Mouse (Mus musculus): Measurements from ENCODE around the gene Ttll6. TPM values are rescaled to one million over a fixed set of nuclear protein-coding genes. Genes with fewer than 3 reads are reported as not detected.

Gene Ttll6
- polyA plus RNA-seq, 1 experiment from 2014 or later, result 0.04 TPM

GRCm38 (mm10) chr11:96202401-96203081 is 69.0 kb downstream of the Ttll6 start:
- 1% methylated on average over 14 of the region's 14 CpGs for WGBS
- Histone ChIP-seq H3K36me3 (ENCODE audit: control insufficient read depth, insufficient read depth, low read length) (no peaks in the 10 kb centered on the region), H3K27ac (replicated peaks; ENCODE audit: low read depth, low read length) (no peak overlapping the region), H3K4me3 (ENCODE audit: low read depth, low read length) (no peak overlapping the region), H3K4me2 (ENCODE audit: low read depth, severe bottlenecking) (no peak overlapping the region), H3K27me3 (ENCODE audit: control insufficient read depth, insufficient read depth, low read length) (peaks cover 95% of the 10 kb centered on the region), H3K9ac (ENCODE audit: low read length) (no peak overlapping the region), H3K9me3 (ENCODE audit: control insufficient read depth, low read length) (no peaks in the 10 kb centered on the region), H3K4me1 (ENCODE audit: control insufficient read depth, insufficient read depth, low read length) (no peaks in the 10 kb centered on the region)
- DNase-seq (ENCODE audit: low spot score), result no peak
- no peak for ATAC-seq (ENCODE audit: insufficient number of reproducible peaks, low FRiP score, low TSS enrichment, low read depth)

- under 1% methylated on average over 37 of the region's 37 CpGs for WGBS
- peak overlapping the region; percentile 11; the same call in 1 of the 2 replicates for H3K4me3 ChIP-seq (ENCODE audit: low read depth, low read length)
- peak; percentile 74 for DNase-seq (ENCODE audit: low spot score)
- no peaks in the 10 kb centered on the region for H3K9me3 ChIP-seq (ENCODE audit: control insufficient read depth, low read length)
- no peak overlapping the region for H3K4me2 ChIP-seq (ENCODE audit: low read depth, severe bottlenecking)
- H3K4me1 ChIP-seq (ENCODE audit: control insufficient read depth, insufficient read depth, low read length), result no peaks in the 10 kb centered on the region
- no peaks in the 10 kb centered on the region for H3K36me3 ChIP-seq (ENCODE audit: control insufficient read depth, insufficient read depth, low read length)
- ATAC-seq (ENCODE audit: insufficient number of reproducible peaks, low FRiP score, low TSS enrichment, low read depth), result no peak
- H3K27me3 ChIP-seq (ENCODE audit: control insufficient read depth, insufficient read depth, low read length), result peaks cover 90% of the 10 kb centered on the region
- no peak overlapping the region for H3K9ac ChIP-seq (ENCODE audit: low read length)
- no peak overlapping the region for H3K27ac ChIP-seq (replicated peaks; ENCODE audit: low read depth, low read length)
Measured at GRCm38 (mm10) chr11:96203182-96203788, 69.7 kb downstream of the Ttll6 start.

GRCm38 (mm10) chr11:96203789-96204186 is 70.2 kb downstream of the Ttll6 start:
- no peak for ATAC-seq (ENCODE audit: insufficient number of reproducible peaks, low FRiP score, low TSS enrichment, low read depth)
- Histone ChIP-seq H3K36me3 (ENCODE audit: control insufficient read depth, insufficient read depth, low read length) (no peaks in the 10 kb centered on the region), H3K4me3 (ENCODE audit: low read depth, low read length) (peak overlapping the region; percentile 11; the same call in 1 of the 2 replicates), H3K4me2 (ENCODE audit: low read depth, severe bottlenecking) (no peak overlapping the region), H3K27ac (replicated peaks; ENCODE audit: low read depth, low read length) (no peak overlapping the region), H3K9ac (ENCODE audit: low read length) (no peak overlapping the region), H3K4me1 (ENCODE audit: control insufficient read depth, insufficient read depth, low read length) (no peaks in the 10 kb centered on the region), H3K27me3 (ENCODE audit: control insufficient read depth, insufficient read depth, low read length) (peaks cover 89% of the 10 kb centered on the region), H3K9me3 (ENCODE audit: control insufficient read depth, low read length) (no peaks in the 10 kb centered on the region)
- DNase-seq (ENCODE audit: low spot score), result no peak
- under 1% methylated on average over 16 of the region's 16 CpGs for WGBS

DNA sequence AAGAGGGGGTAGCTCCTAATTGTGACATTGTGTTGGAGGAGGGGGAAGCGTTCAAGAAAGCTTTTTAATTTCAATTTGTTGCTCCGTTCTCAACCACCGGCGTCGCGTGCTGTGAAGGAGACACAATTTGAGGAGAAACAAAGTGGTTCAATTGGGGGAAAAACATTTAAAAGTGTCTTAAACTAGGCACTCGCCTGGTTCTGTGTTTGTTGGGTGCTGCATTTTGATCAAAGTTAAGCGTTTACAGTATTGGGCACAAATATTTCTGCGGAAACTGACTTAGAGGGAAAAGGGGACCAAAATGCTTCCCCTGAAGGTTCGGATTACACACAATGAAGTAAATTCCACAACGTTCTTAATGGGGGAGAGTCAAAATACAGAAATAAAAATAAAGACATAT is 70.8 kb downstream of the Ttll6 start:
- H3K36me3 ChIP-seq (ENCODE audit: control insufficient read depth, insufficient read depth, low read length), result no peaks in the 10 kb centered on the region
- H3K27ac ChIP-seq (replicated peaks; ENCODE audit: low read depth, low read length), result no peak overlapping the region
- ATAC-seq (ENCODE audit: insufficient number of reproducible peaks, low FRiP score, low TSS enrichment, low read depth) (no peak), DNase-seq (ENCODE audit: low spot score) (no peak)
- H3K4me3 ChIP-seq (ENCODE audit: low read depth, low read length), result no peak overlapping the region
- H3K4me1 ChIP-seq (ENCODE audit: control insufficient read depth, insufficient read depth, low read length), result no peaks in the 10 kb centered on the region
- WGBS, result under 1% methylated on average over 11 of the region's 11 CpGs
- H3K9ac ChIP-seq (ENCODE audit: low read length), result no peak overlapping the region
- no peak overlapping the region for H3K4me2 ChIP-seq (ENCODE audit: low read depth, severe bottlenecking)
- no peaks in the 10 kb centered on the region for H3K9me3 ChIP-seq (ENCODE audit: control insufficient read depth, low read length)
- peaks cover 86% of the 10 kb centered on the region for H3K27me3 ChIP-seq (ENCODE audit: control insufficient read depth, insufficient read depth, low read length)

DNA sequence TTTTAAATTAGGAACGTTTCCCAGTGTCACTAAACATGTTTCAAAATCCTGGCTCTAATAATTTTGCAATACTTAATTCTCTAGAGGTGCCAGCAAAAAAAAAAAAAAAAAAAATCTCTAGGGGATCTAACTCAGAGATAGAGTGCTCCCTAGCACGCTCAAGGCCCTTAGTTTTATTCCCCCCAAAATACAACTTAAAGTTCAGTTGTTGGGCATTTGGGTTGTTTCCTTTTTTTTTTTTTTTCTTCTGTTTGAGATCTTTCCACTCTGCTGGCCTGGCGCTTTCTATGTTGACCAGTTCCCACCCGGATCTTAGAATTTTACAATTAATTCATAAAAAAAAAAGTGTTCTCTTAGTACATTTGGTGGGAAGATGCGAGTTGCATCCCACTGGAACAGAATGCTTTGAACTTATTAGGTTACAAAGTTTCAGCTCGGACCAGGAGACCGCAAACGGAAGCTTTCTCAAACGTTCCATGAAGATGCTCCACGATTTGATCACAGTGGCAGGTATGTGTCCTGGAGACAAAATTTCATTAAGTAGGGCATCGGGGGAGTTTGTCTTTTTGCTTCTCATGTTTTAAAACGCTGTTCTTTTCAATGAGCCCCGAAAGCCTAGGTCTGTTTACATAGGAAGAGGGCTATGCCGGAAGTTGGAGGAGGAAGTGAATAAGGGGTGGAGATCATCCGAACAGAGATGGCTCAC is 72.0 kb downstream of the Ttll6 start:
- Histone ChIP-seq H3K9ac (ENCODE audit: low read length) (no peak overlapping the region), H3K27ac (replicated peaks; ENCODE audit: low read depth, low read length) (no peak overlapping the region), H3K4me1 (ENCODE audit: control insufficient read depth, insufficient read depth, low read length) (no peaks in the 10 kb centered on the region), H3K4me3 (ENCODE audit: low read depth, low read length) (no peak overlapping the region), H3K4me2 (ENCODE audit: low read depth, severe bottlenecking) (no peak overlapping the region), H3K36me3 (ENCODE audit: control insufficient read depth, insufficient read depth, low read length) (no peaks in the 10 kb centered on the region), H3K27me3 (ENCODE audit: control insufficient read depth, insufficient read depth, low read length) (peaks cover 74% of the 10 kb centered on the region), H3K9me3 (ENCODE audit: control insufficient read depth, low read length) (no peaks in the 10 kb centered on the region)
- whole genome bisulfite sequencing, result 2% methylated on average over 15 of the region's 15 CpGs
- DNase-seq (ENCODE audit: low spot score), result no peak
- ATAC-seq (ENCODE audit: insufficient number of reproducible peaks, low FRiP score, low TSS enrichment, low read depth), result no peak

Other genes with a start within 250 kb of the Ttll6 start
- gene B4galnt2, start 218.9 kb upstream of the Ttll6 start, polyA plus RNA-seq (2014; fragmentation: Nextera tagmentation; extraction: Ambion mirVana), result not detected in 2 replicates
- 106 and 116 TPM in 2 replicates for gene Igf2bp1, start 127.8 kb upstream of the Ttll6 start, polyA plus RNA-seq (2014; fragmentation: Nextera tagmentation; extraction: Ambion mirVana)
- gene Gip, start 109.2 kb upstream of the Ttll6 start, polyA plus RNA-seq (2014; fragmentation: Nextera tagmentation; extraction: Ambion mirVana), result not detected in 2 replicates
- gene Snf8, start 98.9 kb upstream of the Ttll6 start, polyA plus RNA-seq (2014; fragmentation: Nextera tagmentation; extraction: Ambion mirVana), result 38.3 and 39.1 TPM in 2 replicates
- gene Ube2z, start 68.4 kb upstream of the Ttll6 start, polyA plus RNA-seq (2014; fragmentation: Nextera tagmentation; extraction: Ambion mirVana), result 31.1 and 35.4 TPM in 2 replicates
- gene Atp5g1, start 58.1 kb upstream of the Ttll6 start, polyA plus RNA-seq (2014; fragmentation: Nextera tagmentation; extraction: Ambion mirVana), result 530 and 535 TPM in 2 replicates
- gene Calcoco2, start 21.8 kb upstream of the Ttll6 start, polyA plus RNA-seq (2014; fragmentation: Nextera tagmentation; extraction: Ambion mirVana), result not detected in 2 replicates
- 0.09 TPM in 1 of 2 replicates, not detected in the other for gene Hoxb13, start 60.5 kb downstream of the Ttll6 start, polyA plus RNA-seq (2014; fragmentation: Nextera tagmentation; extraction: Ambion mirVana)
- 1.7 and 1.8 TPM in 2 replicates for gene Hoxb9, start 137.7 kb downstream of the Ttll6 start, polyA plus RNA-seq (2014; fragmentation: Nextera tagmentation; extraction: Ambion mirVana)
- 0.38 and 0.89 TPM in 2 replicates for gene Hoxb8, start 148.1 kb downstream of the Ttll6 start, polyA plus RNA-seq (2014; fragmentation: Nextera tagmentation; extraction: Ambion mirVana)
- 3.7 and 4.3 TPM in 2 replicates for gene Hoxb7, start 152.8 kb downstream of the Ttll6 start, polyA plus RNA-seq (2014; fragmentation: Nextera tagmentation; extraction: Ambion mirVana)
- 1.9 and 2.8 TPM in 2 replicates for gene Hoxb6, start 158.7 kb downstream of the Ttll6 start, polyA plus RNA-seq (2014; fragmentation: Nextera tagmentation; extraction: Ambion mirVana)
- gene Hoxb5, start 169.6 kb downstream of the Ttll6 start, polyA plus RNA-seq (2014; fragmentation: Nextera tagmentation; extraction: Ambion mirVana), result 2.1 and 2.6 TPM in 2 replicates
- gene Hoxb4, start 184.5 kb downstream of the Ttll6 start, polyA plus RNA-seq (2014; fragmentation: Nextera tagmentation; extraction: Ambion mirVana), result 0.33 and 0.45 TPM in 2 replicates
- 0.68 and 0.78 TPM in 2 replicates for gene Hoxb3, start 189.5 kb downstream of the Ttll6 start, polyA plus RNA-seq (2014; fragmentation: Nextera tagmentation; extraction: Ambion mirVana)
- gene Hoxb2, start 216.7 kb downstream of the Ttll6 start, polyA plus RNA-seq (2014; fragmentation: Nextera tagmentation; extraction: Ambion mirVana), result 7.5 and 10.7 TPM in 2 replicates
- gene Hoxb1, start 232.0 kb downstream of the Ttll6 start, polyA plus RNA-seq (2014; fragmentation: Nextera tagmentation; extraction: Ambion mirVana), result 0.58 TPM in 1 of 2 replicates, not detected in the other

Data from limb, embryonic 11.5 days (tissue).